Mouse (Mus musculus) small intestine, adult 10 weeks (tissue): Measurements from ENCODE around the gene Osbpl5. TPM values are rescaled to one million over a fixed set of nuclear protein-coding genes. Genes with fewer than 3 reads are reported as not detected.

ENCODE experiments used
- polyA plus RNA-seq: library from polyadenylated mRNA; stranded (reverse); fragments of 350-450 nt; fragmentation: Illumina TruSeq; extraction: RNeasy Lipid Tissue Mini Kit (QIAGEN cat#74804); gene quantifications from one replicate; pipeline ENCODE4 v1.2.3, GENCODE M21; 2014; ENCODE audit warnings: low replicate concordance

The Osbpl5 gene
- 0.45 TPM for polyA plus RNA-seq

DNA sequence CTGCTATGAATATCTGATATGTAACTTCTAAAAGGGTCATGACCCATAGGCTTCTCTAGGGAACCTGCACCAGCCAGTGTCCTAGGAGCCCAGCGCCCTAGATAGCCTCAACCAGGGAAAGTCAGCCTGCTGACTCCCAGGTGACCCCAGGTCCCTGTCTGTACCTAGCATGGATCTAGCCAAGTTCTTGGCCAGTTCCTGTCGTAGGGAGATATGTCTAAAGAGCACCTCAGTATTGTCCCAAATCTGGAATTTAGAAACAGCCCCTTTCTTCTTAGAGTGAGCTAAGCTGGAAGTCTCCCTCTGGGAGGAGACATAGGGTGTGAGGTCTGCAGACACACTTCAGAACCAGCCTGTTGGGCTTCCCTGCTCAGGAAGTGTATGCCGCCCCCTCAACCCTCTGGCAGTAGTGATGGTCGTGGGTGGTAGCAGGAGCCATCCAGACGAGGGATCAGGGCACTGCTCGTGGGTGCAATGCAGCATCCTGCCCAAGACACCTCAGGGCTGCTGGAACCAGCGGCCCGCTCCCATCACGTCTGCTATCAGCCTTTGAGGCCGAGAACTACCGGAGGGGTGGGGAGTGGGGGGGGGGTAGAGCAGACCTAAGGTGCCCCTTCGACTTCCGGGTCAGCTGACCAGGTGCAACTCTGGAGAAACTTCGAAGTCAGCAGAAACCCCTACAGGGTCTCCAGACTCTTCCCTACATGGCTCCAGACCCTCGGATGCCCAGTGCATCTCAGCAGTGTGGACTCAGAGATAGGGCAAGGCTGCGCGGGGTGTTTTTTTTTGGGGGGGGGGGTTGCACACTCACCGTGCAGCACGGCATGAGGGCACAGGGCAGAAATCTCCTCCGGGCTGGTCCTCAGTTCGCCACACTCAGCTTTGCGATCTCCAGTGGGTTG is at the start of gene Osbpl5:
Gene Osbpl5 (minus strand): TSS at position 861 of the 902 bp plus-strand sequence.

DNA sequence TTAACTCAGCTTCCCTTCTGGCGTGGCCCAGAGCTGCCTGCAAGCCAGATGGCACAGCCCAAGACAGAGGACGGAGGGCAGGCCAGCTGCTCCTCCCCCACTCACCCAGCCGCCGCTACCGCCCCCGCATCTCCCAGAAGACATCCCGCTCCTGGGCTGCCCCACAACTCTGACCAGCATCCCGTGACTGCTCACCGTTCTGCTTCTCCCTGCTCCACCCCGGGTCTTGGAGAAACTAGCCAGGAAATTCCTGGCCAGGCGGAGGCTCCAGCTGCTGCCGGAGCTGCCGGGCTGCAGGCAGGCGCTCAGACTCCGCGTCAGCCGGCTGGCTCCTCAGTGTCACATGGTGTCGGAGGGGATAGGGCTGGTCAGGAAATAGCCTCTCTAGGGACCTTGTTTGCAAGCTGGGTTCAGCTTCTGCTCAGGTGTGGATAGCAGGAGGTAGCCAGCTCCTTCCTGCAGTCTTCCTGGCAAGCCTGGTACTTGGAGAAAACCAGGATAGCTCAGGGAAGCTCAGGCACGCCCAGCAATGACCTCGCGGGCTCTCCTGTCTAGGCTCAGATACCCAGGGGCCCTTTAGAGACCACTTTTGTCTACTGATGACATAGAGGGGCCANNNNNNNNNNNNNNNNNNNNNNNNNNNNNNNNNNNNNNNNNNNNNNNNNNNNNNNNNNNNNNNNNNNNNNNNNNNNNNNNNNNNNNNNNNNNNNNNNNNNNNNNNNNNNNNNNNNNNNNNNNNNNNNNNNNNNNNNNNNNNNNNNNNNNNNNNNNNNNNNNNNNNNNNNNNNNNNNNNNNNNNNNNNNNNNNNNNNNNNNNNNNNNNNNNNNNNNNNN is 27.4 kb upstream of the Osbpl5 start, which contains the start of gene Mrgpre:
Gene Mrgpre (minus strand): TSS at position 505 of the 834 bp plus-strand sequence.

DNA sequence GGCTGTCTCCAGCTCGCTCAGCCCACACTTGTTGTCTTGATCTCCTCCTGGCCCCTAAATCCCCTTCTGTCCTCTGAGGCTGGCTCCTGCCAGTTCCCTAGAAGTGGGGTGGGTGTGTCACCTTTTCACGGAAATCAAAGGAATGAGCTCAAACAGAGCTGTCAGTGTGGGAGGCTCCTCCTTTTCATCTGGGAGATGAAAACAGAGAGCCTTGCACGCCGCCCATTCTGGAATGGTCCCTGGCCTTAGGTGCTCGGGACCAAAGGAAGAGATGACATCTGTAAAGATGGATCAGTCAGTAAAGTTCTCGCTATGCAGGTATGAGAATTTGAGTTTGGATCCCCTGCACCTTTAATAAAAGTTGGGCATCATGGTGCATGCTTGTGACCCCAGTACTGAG is 10.1 kb upstream of the Osbpl5 start, which contains the start of gene Mrgprg:
Gene Mrgprg (minus strand): TSS at position 101 of the 400 bp plus-strand sequence.

DNA sequence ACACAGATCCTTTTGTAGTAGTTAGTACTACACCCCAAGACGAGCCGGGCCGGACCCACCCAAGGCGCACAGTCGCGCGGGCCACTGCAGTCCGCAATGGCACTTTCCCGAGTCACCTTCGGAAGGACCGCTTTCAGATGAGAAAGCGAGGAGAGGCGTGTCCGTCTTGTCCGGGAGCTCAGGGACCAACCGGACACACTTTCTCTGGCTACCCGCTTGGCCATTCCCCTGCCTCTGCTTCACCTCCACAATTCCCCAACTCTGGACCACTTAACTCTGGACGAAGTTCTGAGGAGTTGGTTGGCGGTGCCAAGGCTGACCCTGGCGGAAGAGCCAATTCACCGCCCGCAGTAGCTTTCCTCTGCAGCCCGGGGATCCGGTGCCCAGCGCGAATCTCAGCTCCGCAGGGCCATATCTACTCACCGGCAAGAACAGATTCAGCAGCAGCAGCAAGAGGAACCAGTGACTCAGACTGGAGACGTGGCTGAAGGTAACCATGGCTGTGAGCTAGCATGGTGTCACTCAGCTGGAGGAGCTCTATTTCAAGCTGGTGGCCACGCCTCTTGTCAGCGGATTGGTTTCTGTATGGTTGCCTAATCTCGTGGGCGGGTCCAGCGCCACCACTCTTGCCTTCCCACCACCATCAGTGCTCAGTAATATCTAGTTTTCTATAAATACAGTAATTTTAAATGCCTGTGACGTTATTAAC is 71.3 kb downstream of the Osbpl5 start, which contains the start of gene Tnfrsf23:
Gene Tnfrsf23 (minus strand): TSS at position 514 of the 709 bp plus-strand sequence.

DNA sequence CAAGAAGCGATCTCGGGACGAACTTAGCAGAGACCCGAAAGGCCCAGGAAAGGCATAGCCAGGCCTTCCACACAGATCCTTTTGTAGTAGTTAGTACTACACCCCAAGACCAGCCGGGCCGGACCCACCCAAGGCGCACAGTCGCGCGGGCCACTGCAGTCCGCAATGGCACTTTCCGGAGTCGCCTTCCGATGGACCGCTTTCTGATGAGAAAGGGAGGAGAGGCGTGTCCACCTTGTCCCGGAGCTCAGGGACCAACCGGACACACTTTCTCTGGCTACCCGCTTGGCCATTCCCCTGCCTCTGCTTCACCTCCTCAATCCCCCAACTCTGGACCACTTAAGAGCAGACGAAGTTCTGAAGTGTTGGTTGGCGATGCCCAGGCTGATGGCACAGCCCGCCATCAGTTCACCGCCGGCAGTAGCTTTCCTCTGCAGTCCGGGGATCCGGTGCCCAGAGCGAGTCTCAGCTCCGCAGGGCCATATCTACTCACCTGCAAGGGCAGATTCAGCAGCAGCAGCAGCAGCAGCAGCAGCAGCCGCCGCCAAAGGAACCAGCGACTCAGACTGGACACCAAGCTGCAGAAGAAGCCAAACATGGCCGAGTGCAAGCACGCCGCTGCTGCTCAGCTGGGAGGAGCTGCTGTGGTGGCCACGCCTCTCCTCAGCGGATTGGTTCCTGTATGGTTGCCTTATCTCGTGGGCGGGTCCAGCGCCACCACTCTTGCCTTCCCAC is 107.6 kb downstream of the Osbpl5 start, which contains the start of gene Tnfrsf22:
Gene Tnfrsf22 (minus strand): TSS at position 628 of the 735 bp plus-strand sequence.

Other genes starting within 250 kb of the Osbpl5 start
- 53.5 TPM for gene Nap1l4, start 207.9 kb downstream of the Osbpl5 start, polyA plus RNA-seq
- gene Cars, start 156.9 kb downstream of the Osbpl5 start, polyA plus RNA-seq: 13.4 TPM
- 1.2 TPM for gene Tnfrsf26, start 128.3 kb downstream of the Osbpl5 start, polyA plus RNA-seq
- gene Tnfrsf22, start 107.3 kb downstream of the Osbpl5 start, polyA plus RNA-seq: 0.78 TPM
- gene Tnfrsf23, start 71.1 kb downstream of the Osbpl5 start, polyA plus RNA-seq: 7.4 TPM
- gene Mrgprg, start 10.0 kb upstream of the Osbpl5 start, polyA plus RNA-seq: not detected
- 0.19 TPM for gene Mrgpre, start 27.5 kb upstream of the Osbpl5 start, polyA plus RNA-seq
- 48.4 TPM for gene Nadsyn1, start 65.9 kb upstream of the Osbpl5 start, polyA plus RNA-seq
- gene Dhcr7, start 66.2 kb upstream of the Osbpl5 start, polyA plus RNA-seq: 3.8 TPM
- gene Gm498, start 109.9 kb upstream of the Osbpl5 start, polyA plus RNA-seq: not detected
- gene Shank2, start 244.9 kb upstream of the Osbpl5 start, polyA plus RNA-seq: 0.93 TPM